In genomic region chr6:49398365-49398764, GRCm38 (mm10) we compare ENCODE assay signal across 13 mouse cellular contexts. TPM values are rescaled to one million over a fixed set of nuclear protein-coding genes. Genes with fewer than 3 reads are reported as not detected.
DNase-seq lines count a peak whose midpoint lies in the region; ATAC-seq and TF ChIP-seq lines count a peak whose summit lies in the region.
"Had no signal": no experiment of that assay in that cellular context is flagged by ENCODE, and none has a peak within 500 bp of the region (broad histone marks: within the 10 kb centered on the region; RNA-seq: fewer than 3 reads in every experiment).

No protein-coding gene starts in this region.

- peak; percentile 76 for DNase-seq in hindbrain, postnatal 0 days (ENCODE audit: low spot score)
- no peak for DNase-seq in hindbrain, embryonic 10.5 days (ENCODE audit: low spot score)
- DNase-seq in A20 (ENCODE audit: low read depth, low spot score), result peak; percentile 51
- DNase-seq in Muller cell, postnatal 12 days (ENCODE audit: inconsistent ontology term), result peak; percentile 42
- DNase-seq in induced T-regulatory cell, adult 2 months (ENCODE audit: low read depth), result peak; percentile 76
- DNase-seq in cerebellum, postnatal 36 days, result no peak

- no peaks in the 10 kb centered on the region for H3K27me3 ChIP-seq in hindbrain, postnatal 0 days (ENCODE audit: insufficient read depth, low read length)
- H3K27me3 ChIP-seq in hindbrain, embryonic 10.5 days (ENCODE audit: insufficient read depth, poor library complexity, severe bottlenecking), result no peaks in the 10 kb centered on the region
- no peaks in the 10 kb centered on the region for H3K27me3 ChIP-seq in forebrain, embryonic 16.5 days (replicated peaks; ENCODE audit: control insufficient read depth, insufficient read depth, low read length)

- H3K9me3 ChIP-seq in hindbrain, postnatal 0 days (ENCODE audit: low read length), result no peaks in the 10 kb centered on the region
- H3K9me3 ChIP-seq in hindbrain, embryonic 10.5 days, result peaks cover 5% of the 10 kb centered on the region; the same call in 1 of the 2 replicates
- H3K9me3 ChIP-seq in forebrain, embryonic 16.5 days (ENCODE audit: control insufficient read depth, low read length), result no peaks in the 10 kb centered on the region

- H3K4me3 ChIP-seq in hindbrain, postnatal 0 days (ENCODE audit: low read length), result no peak overlapping the region
- no peak overlapping the region for H3K4me3 ChIP-seq in hindbrain, embryonic 10.5 days
- H3K4me3 ChIP-seq in forebrain, embryonic 16.5 days (replicated peaks; ENCODE audit: low read length), result no peak overlapping the region

- H3K27ac ChIP-seq in hindbrain, postnatal 0 days, result no peak overlapping the region
- no peak overlapping the region for H3K27ac ChIP-seq in hindbrain, embryonic 10.5 days
- no peak overlapping the region for H3K27ac ChIP-seq in forebrain, embryonic 16.5 days (ENCODE audit: low read length)
- H3K27ac ChIP-seq: macrophage had no signal

- ATAC-seq in hindbrain, postnatal 0 days, result no peak
- no peak for ATAC-seq in erythroblast, adult 5-6 weeks (replicated peaks; ENCODE audit: low FRiP score, poor library complexity, severe bottlenecking)
- ATAC-seq in forebrain, embryonic 16.5 days, result no peak
- ATAC-seq: activated CD4-positive, CD25-positive, alpha-beta regulatory T cell, adult 4 months had no signal

- H3K36me3 ChIP-seq in hindbrain, postnatal 0 days (ENCODE audit: insufficient read depth, low read length), result no peaks in the 10 kb centered on the region
- H3K36me3 ChIP-seq in hindbrain, embryonic 10.5 days, result 0 out of 2 replicates have a peak, but pooled peaks cover 3% of the 10 kb centered on the region
- H3K36me3 ChIP-seq in forebrain, embryonic 16.5 days (ENCODE audit: control insufficient read depth, insufficient read depth), result no peaks in the 10 kb centered on the region

- no peak overlapping the region for H3K9ac ChIP-seq in hindbrain, postnatal 0 days (replicated peaks; ENCODE audit: low read length)
- no peak overlapping the region for H3K9ac ChIP-seq in forebrain, embryonic 16.5 days (replicated peaks; ENCODE audit: low read depth, low read length)

- TF ChIP-seq CTCF in hindbrain, postnatal 0 days (IDR thresholded peaks at IDR 0.05; ENCODE audit: low read depth), result peak; percentile 60

- H3K4me1 ChIP-seq in hindbrain, postnatal 0 days (ENCODE audit: insufficient read depth, low read length), result no peaks in the 10 kb centered on the region
- H3K4me1 ChIP-seq in hindbrain, embryonic 10.5 days (replicated peaks), result no peaks in the 10 kb centered on the region
- H3K4me1 ChIP-seq in forebrain, embryonic 16.5 days (replicated peaks; ENCODE audit: control insufficient read depth, insufficient read depth, low read length), result no peaks in the 10 kb centered on the region

- H3K4me2 ChIP-seq in hindbrain, postnatal 0 days (ENCODE audit: low read depth, low read length), result no peak overlapping the region
- H3K4me2 ChIP-seq in forebrain, embryonic 16.5 days (ENCODE audit: low read length), result no peak overlapping the region
- H3K4me2 ChIP-seq: heart, embryonic 11.5 days had no signal

RNA-seq across cellular contexts. Expression of gene Stk31, which starts 3.0 kb away (rescaled TPM):
- total RNA-seq in hindbrain, postnatal 0 days (2014; rRNA removed), result 0.72 and 0.94 TPM in 2 replicates
- polyA plus RNA-seq in hindbrain, postnatal 0 days (2015; fragmentation: Nextera tagmentation; extraction: Ambion mirVana), result 0.13 TPM in 1 of 2 replicates, not detected in the other
- 0.10 TPM in 1 of 2 replicates, not detected in the other for polyA plus RNA-seq in hindbrain, embryonic 10.5 days (2016; fragmentation: Nextera tagmentation; extraction: Ambion mirVana)
- total RNA-seq in erythroblast, adult 5-6 weeks (2015; ENCODE audit: low replicate concordance), result not detected in 2 replicates
- not detected in 2 replicates for total RNA-seq in erythroblast, adult 5-6 weeks (2017; ENCODE audit: low replicate concordance)
- polyA plus RNA-seq in forebrain, embryonic 16.5 days (2015; fragmentation: Nextera tagmentation; extraction: Ambion mirVana), result not detected in 2 replicates
- polyA plus RNA-seq: activated CD4-positive, CD25-positive, alpha-beta regulatory T cell, adult 4 months; cortical plate, adult 2 months; large intestine, adult 2 months; macrophage had no signal

RNA-seq across cellular contexts. Expression of gene Fam221a, which starts 30.8 kb away (rescaled TPM):
- 1.5 and 2.0 TPM in 2 replicates for total RNA-seq in hindbrain, postnatal 0 days (2014; rRNA removed)
- polyA plus RNA-seq in hindbrain, postnatal 0 days (2015; fragmentation: Nextera tagmentation; extraction: Ambion mirVana), result 5.1 and 5.2 TPM in 2 replicates
- polyA plus RNA-seq in hindbrain, embryonic 10.5 days (2016; fragmentation: Nextera tagmentation; extraction: Ambion mirVana), result 5.2 and 6.4 TPM in 2 replicates
- total RNA-seq in erythroblast, adult 5-6 weeks (2015; ENCODE audit: low replicate concordance), result 2.7 and 2.9 TPM in 2 replicates
- total RNA-seq in erythroblast, adult 5-6 weeks (2017; ENCODE audit: low replicate concordance), result 1.1 and 2.2 TPM in 2 replicates
- 4.7 and 5.6 TPM in 2 replicates for polyA plus RNA-seq in forebrain, embryonic 16.5 days (2015; fragmentation: Nextera tagmentation; extraction: Ambion mirVana)

Comparison
In these comparisons a context has a peak if more than half of its experiments do, and no peak if none do; other contexts are left out.
1. DNase-seq: peak in hindbrain, postnatal 0 days (single experiment), A20 (single experiment), Muller cell, postnatal 12 days (single experiment) and induced T-regulatory cell, adult 2 months (single experiment); none in hindbrain, embryonic 10.5 days (single experiment) and cerebellum, postnatal 36 days (0 of 2).